In genomic region chr11:83802166-83802565, GRCm38 (mm10) we compare ENCODE assay signal across 10 mouse cellular contexts. TPM values are rescaled to one million over a fixed set of nuclear protein-coding genes. Genes with fewer than 3 reads are reported as not detected.
A peak's percentile ranks its signal among the peaks of the same experiment; 100 is the strongest.
DNase-seq lines count a peak whose midpoint lies in the region; TF ChIP-seq lines count a peak whose summit lies in the region.
"Had no signal": no experiment of that assay in that cellular context is flagged by ENCODE, and none has a peak within 500 bp of the region (broad histone marks: within the 10 kb centered on the region; RNA-seq: fewer than 3 reads in every experiment).

No protein-coding gene starts in this region.

- H3K27ac ChIP-seq in gastrocnemius, adult 2 months: no peak overlapping the region
- no peak overlapping the region for H3K27ac ChIP-seq in thymus, adult 2 months (ENCODE audit: control insufficient read depth, insufficient read depth, low read length)
- H3K27ac ChIP-seq: lung, embryonic 15.5 days had no signal

- H3K4me3 ChIP-seq in gastrocnemius, adult 2 months: no peak overlapping the region
- H3K4me3 ChIP-seq in thymus, adult 2 months (ENCODE audit: control insufficient read depth, insufficient read depth, low read length): no peak overlapping the region
- H3K4me3 ChIP-seq: lung, embryonic 15.5 days had no signal

- WGBS in thymus, adult 2 months: 69% methylated on average over 8 of the region's 8 CpGs

- TF ChIP-seq CTCF in gastrocnemius, adult 2 months (IDR thresholded peaks at IDR 0.05): peak; percentile 66
- no peak for TF ChIP-seq CTCF in thymus, adult 2 months (IDR thresholded peaks at IDR 0.05; ENCODE audit: borderline replicate concordance, control insufficient read depth, extremely low read depth, insufficient read depth, low read length, poor library complexity)

- H3K36me3 ChIP-seq in thymus, adult 2 months (ENCODE audit: control insufficient read depth, insufficient read depth, low read length): no peaks in the 10 kb centered on the region
- H3K36me3 ChIP-seq: lung, embryonic 15.5 days had no signal

- no peak for TF ChIP-seq POLR2A in thymus, adult 2 months (IDR thresholded peaks at IDR 0.05; ENCODE audit: control insufficient read depth, extremely low read depth, insufficient read depth, low read length, poor library complexity)

- no peaks in the 10 kb centered on the region for H3K27me3 ChIP-seq in thymus, adult 2 months (ENCODE audit: control insufficient read depth, insufficient read depth, low read length)
- H3K27me3 ChIP-seq: lung, embryonic 15.5 days had no signal

- intact Hi-C loops in gastrocnemius, adult 2 months (cut with DNase I): no loop called here

- H3K4me1 ChIP-seq in thymus, adult 2 months (replicated peaks; ENCODE audit: control insufficient read depth, insufficient read depth, low read length): no peaks in the 10 kb centered on the region
- H3K4me1 ChIP-seq: lung, embryonic 15.5 days had no signal

- DNase-seq in gastrocnemius, adult 2 months: no peak
- no peak for DNase-seq in gastrocnemius, postnatal 10 days
- peak; percentile 30 for DNase-seq in thymus, adult 2 months
- no peak for DNase-seq in thymus, adult 18-20 months
- DNase-seq in kidney, adult 9 months: peak; percentile 83
- DNase-seq in thymus, postnatal 4 days: peak; percentile 59
- no peak for DNase-seq in gastrocnemius, adult 18-20 months (ENCODE audit: low spot score)
- DNase-seq in urinary bladder, adult 18-20 months (ENCODE audit: low spot score in 2 of 2): no peak

RNA-seq across cellular contexts. Expression of gene Hnf1b, which starts 47.7 kb away (rescaled TPM):
- not detected for total RNA-seq in gastrocnemius, adult 2 months (2021)
- not detected for total RNA-seq in gastrocnemius, postnatal 10 days (2021)
- polyA plus RNA-seq in thymus, adult 2 months (2012; rRNA removed): 0.11 and 0.13 TPM in 2 replicates
- not detected for total RNA-seq in gastrocnemius, adult 18-20 months (2021)

RNA-seq across cellular contexts. Expression of gene Heatr6, which starts 48.7 kb away (rescaled TPM):
- 1 to 10 TPM; 8.5 to 9.2 TPM for total RNA-seq in gastrocnemius, adult 2 months (2021)
- total RNA-seq in gastrocnemius, postnatal 10 days (2021): 1 to 10 TPM; 8.1 to 10.0 TPM
- 35.0 and 37.2 TPM in 2 replicates for polyA plus RNA-seq in thymus, adult 2 months (2012; rRNA removed)
- total RNA-seq in gastrocnemius, adult 18-20 months (2021): 10 to 100 TPM in 1 of 2 experiments, 1 to 10 TPM in 1; 8.5 to 10.7 TPM

RNA-seq across cellular contexts. Expression of gene Wfdc21, which starts 55.4 kb away (rescaled TPM):
- not detected for total RNA-seq in gastrocnemius, adult 2 months (2021)
- not detected for total RNA-seq in gastrocnemius, postnatal 10 days (2021)
- polyA plus RNA-seq in thymus, adult 2 months (2012; rRNA removed): 12.5 and 17.0 TPM in 2 replicates
- under 1 TPM in 1 of 2 experiments, not detected in 1; 0.62 TPM for total RNA-seq in gastrocnemius, adult 18-20 months (2021)
- polyA plus RNA-seq: stomach, embryonic 14.5 days had no signal

Comparison
In these comparisons a context has a peak if more than half of its experiments do, and no peak if none do; other contexts are left out.
1. DNase-seq: peak in thymus, adult 2 months (single experiment), kidney, adult 9 months (single experiment) and thymus, postnatal 4 days (single experiment); none in gastrocnemius, adult 2 months (single experiment), gastrocnemius, postnatal 10 days (single experiment), thymus, adult 18-20 months (0 of 2), gastrocnemius, adult 18-20 months (single experiment) and urinary bladder, adult 18-20 months (0 of 2).